Mouse (Mus musculus): ENCODE results near the gene Nphp1.

- TF ChIP-seq CTCF (IDR thresholded peaks at IDR 0.05; ENCODE audit: borderline replicate concordance, extremely low read depth, insufficient read depth, insufficient read length) (no peak), POLR2A (IDR thresholded peaks at IDR 0.05; ENCODE audit: borderline replicate concordance, extremely low read depth, insufficient read depth, insufficient read length, poor library complexity, severe bottlenecking) (no peak)
Measured at GRCm38 (mm10) chr2:127740756-127741519, 47.8 kb downstream of the Nphp1 start.

Measured in brain, embryonic 14.5 days (tissue).